ENCODE assay signal across 9 mouse cellular contexts in genomic region chr7:25269545-25270271, GRCm38 (mm10). TPM values are rescaled to one million over a fixed set of nuclear protein-coding genes. Genes with fewer than 3 reads are reported as not detected.
A peak's percentile ranks its signal among the peaks of the same experiment; 100 is the strongest.
DNase-seq lines count a peak whose midpoint lies in the region; ATAC-seq and TF ChIP-seq lines count a peak whose summit lies in the region.
"Had no signal": no experiment of that assay in that cellular context is flagged by ENCODE, and none has a peak within 500 bp of the region (broad histone marks: within the 10 kb centered on the region; RNA-seq: fewer than 3 reads in every experiment).

No protein-coding gene starts in this region.

- H3K27me3 ChIP-seq in kidney, adult 2 months (replicated peaks; ENCODE audit: control insufficient read depth, insufficient read depth, low read length), result no peaks in the 10 kb centered on the region
- no peaks in the 10 kb centered on the region for H3K27me3 ChIP-seq in embryonic facial prominence, embryonic 13.5 days
- H3K27me3 ChIP-seq in hindbrain, embryonic 16.5 days (replicated peaks; ENCODE audit: control insufficient read depth, insufficient read depth, low read length), result no peaks in the 10 kb centered on the region; the same call in 1 of the 2 replicates
- H3K27me3 ChIP-seq in midbrain, embryonic 13.5 days, result no peaks in the 10 kb centered on the region

- no peak for TF ChIP-seq POLR2A in kidney, adult 2 months (IDR thresholded peaks at IDR 0.05; ENCODE audit: low read depth, low read length)

- H3K4me1 ChIP-seq in kidney, adult 2 months (ENCODE audit: control insufficient read depth, insufficient read depth, low read length), result peaks cover 9% of the 10 kb centered on the region
- peaks cover 39% of the 10 kb centered on the region for H3K4me1 ChIP-seq in embryonic facial prominence, embryonic 13.5 days
- H3K4me1 ChIP-seq in hindbrain, embryonic 16.5 days (ENCODE audit: control insufficient read depth, insufficient read depth, low read depth, low read length), result peaks cover 25% of the 10 kb centered on the region
- H3K4me1 ChIP-seq in midbrain, embryonic 13.5 days (replicated peaks), result peaks cover 44% of the 10 kb centered on the region

- no peak overlapping the region for H3K4me3 ChIP-seq in kidney, adult 2 months (ENCODE audit: insufficient read depth, low read depth, low read length)
- H3K4me3 ChIP-seq in embryonic facial prominence, embryonic 13.5 days, result peak overlapping the region; percentile 77
- peak overlapping the region; percentile 9; the same call in 1 of the 2 replicates for H3K4me3 ChIP-seq in hindbrain, embryonic 16.5 days (ENCODE audit: low read length)
- H3K4me3 ChIP-seq in midbrain, embryonic 13.5 days (replicated peaks), result peak overlapping the region; percentile 77

- TF ChIP-seq CTCF in kidney, adult 2 months (conservative IDR thresholded peaks at IDR 0.05; ENCODE audit: insufficient read depth, insufficient read length, low read depth, low read length), result no peak

- H3K36me3 ChIP-seq in kidney, adult 2 months (ENCODE audit: control insufficient read depth, insufficient read depth, low read length), result no peaks in the 10 kb centered on the region
- peaks cover 38% of the 10 kb centered on the region for H3K36me3 ChIP-seq in embryonic facial prominence, embryonic 13.5 days
- peaks cover 22% of the 10 kb centered on the region; the same call in 1 of the 2 replicates for H3K36me3 ChIP-seq in hindbrain, embryonic 16.5 days (ENCODE audit: control insufficient read depth, insufficient read depth, low read length)
- H3K36me3 ChIP-seq in midbrain, embryonic 13.5 days, result peaks cover 38% of the 10 kb centered on the region

- no peak overlapping the region for H3K27ac ChIP-seq in kidney, adult 2 months (ENCODE audit: insufficient read depth, low read depth, low read length)
- H3K27ac ChIP-seq in embryonic facial prominence, embryonic 13.5 days, result peak overlapping the region; percentile 75
- H3K27ac ChIP-seq in hindbrain, embryonic 16.5 days (ENCODE audit: low read depth, low read length), result no peak overlapping the region
- no peak overlapping the region for H3K27ac ChIP-seq in midbrain, embryonic 13.5 days

- H3K9me3 ChIP-seq in embryonic facial prominence, embryonic 13.5 days, result no peaks in the 10 kb centered on the region
- H3K9me3 ChIP-seq in hindbrain, embryonic 16.5 days (ENCODE audit: control insufficient read depth, low read length), result no peaks in the 10 kb centered on the region
- no peaks in the 10 kb centered on the region for H3K9me3 ChIP-seq in midbrain, embryonic 13.5 days

- DNase-seq in kidney, adult 2 months, result peak; percentile 63
- no peak for DNase-seq in kidney, adult 9 months
- DNase-seq in CD4-positive helper T cell, adult 2 months (ENCODE audit: low read depth, low spot score), result peak; percentile 61
- no peak for DNase-seq in adipocyte (ENCODE audit: low spot score)
- DNase-seq in left cerebral cortex, adult 11 months (ENCODE audit: low spot score), result no peak

- peak overlapping the region; percentile 82 for H3K4me2 ChIP-seq in embryonic facial prominence, embryonic 13.5 days
- peak overlapping the region; percentile 68 for H3K4me2 ChIP-seq in hindbrain, embryonic 16.5 days (ENCODE audit: low read length)
- H3K4me2 ChIP-seq in midbrain, embryonic 13.5 days (replicated peaks), result peak overlapping the region; percentile 72

- no peak for ATAC-seq in embryonic facial prominence, embryonic 13.5 days (ENCODE audit: insufficient number of reproducible peaks, insufficient read depth, low FRiP score, low TSS enrichment, low read depth)
- no peak for ATAC-seq in hindbrain, embryonic 16.5 days
- no peak for ATAC-seq in midbrain, embryonic 13.5 days

- peak overlapping the region; percentile 82; the same call in 1 of the 2 replicates for H3K9ac ChIP-seq in embryonic facial prominence, embryonic 13.5 days
- peak overlapping the region; percentile 43; the same call in 1 of the 2 replicates for H3K9ac ChIP-seq in hindbrain, embryonic 16.5 days (ENCODE audit: low read depth, low read length)
- peak overlapping the region; percentile 88 for H3K9ac ChIP-seq in midbrain, embryonic 13.5 days (replicated peaks)

- WGBS in kidney, adult 2 months, result 39% methylated on average over 8 of the region's 8 CpGs
- 83% methylated on average over 8 of the region's 8 CpGs for WGBS in embryonic facial prominence, embryonic 13.5 days
- WGBS in hindbrain, embryonic 16.5 days, result 80% methylated on average over 8 of the region's 8 CpGs
- WGBS in midbrain, embryonic 13.5 days, result 83% methylated on average over 8 of the region's 8 CpGs

RNA-seq across cellular contexts. Expression of gene Cic, which starts 2.2 kb away (rescaled TPM):
- polyA plus RNA-seq in kidney, adult 2 months (2012; rRNA removed), result 41.8 and 41.9 TPM in 2 replicates
- polyA plus RNA-seq in embryonic facial prominence, embryonic 13.5 days (2015; fragmentation: Nextera tagmentation; extraction: Ambion mirVana), result 46.2 and 47.4 TPM in 2 replicates
- 31.0 and 36.4 TPM in 2 replicates for polyA plus RNA-seq in hindbrain, embryonic 16.5 days (2015; fragmentation: Nextera tagmentation; extraction: Ambion mirVana)
- polyA plus RNA-seq in midbrain, embryonic 13.5 days (2015; fragmentation: Nextera tagmentation; extraction: Ambion mirVana), result 37.6 and 44.2 TPM in 2 replicates

RNA-seq across cellular contexts. Expression of gene Erf, which starts 19.1 kb away (rescaled TPM):
- 37.0 and 46.2 TPM in 2 replicates for polyA plus RNA-seq in kidney, adult 2 months (2012; rRNA removed)
- polyA plus RNA-seq in embryonic facial prominence, embryonic 13.5 days (2015; fragmentation: Nextera tagmentation; extraction: Ambion mirVana), result 22.2 and 25.3 TPM in 2 replicates
- 3.7 and 4.3 TPM in 2 replicates for polyA plus RNA-seq in hindbrain, embryonic 16.5 days (2015; fragmentation: Nextera tagmentation; extraction: Ambion mirVana)
- 4.4 and 5.7 TPM in 2 replicates for polyA plus RNA-seq in midbrain, embryonic 13.5 days (2015; fragmentation: Nextera tagmentation; extraction: Ambion mirVana)

RNA-seq across cellular contexts. Expression of gene Pafah1b3, which starts 28.1 kb away (rescaled TPM):
- 48.9 and 50.2 TPM in 2 replicates for polyA plus RNA-seq in kidney, adult 2 months (2012; rRNA removed)
- polyA plus RNA-seq in embryonic facial prominence, embryonic 13.5 days (2015; fragmentation: Nextera tagmentation; extraction: Ambion mirVana), result 315 and 322 TPM in 2 replicates
- polyA plus RNA-seq in hindbrain, embryonic 16.5 days (2015; fragmentation: Nextera tagmentation; extraction: Ambion mirVana), result 566 and 571 TPM in 2 replicates
- 665 and 668 TPM in 2 replicates for polyA plus RNA-seq in midbrain, embryonic 13.5 days (2015; fragmentation: Nextera tagmentation; extraction: Ambion mirVana)

RNA-seq across cellular contexts. Expression of gene Prr19, which starts 31.5 kb away (rescaled TPM):
- 0.08 TPM in 1 of 2 replicates, not detected in the other for polyA plus RNA-seq in kidney, adult 2 months (2012; rRNA removed)
- 0.60 and 0.92 TPM in 2 replicates for polyA plus RNA-seq in embryonic facial prominence, embryonic 13.5 days (2015; fragmentation: Nextera tagmentation; extraction: Ambion mirVana)
- 4.7 and 4.8 TPM in 2 replicates for polyA plus RNA-seq in hindbrain, embryonic 16.5 days (2015; fragmentation: Nextera tagmentation; extraction: Ambion mirVana)
- 2.1 and 3.1 TPM in 2 replicates for polyA plus RNA-seq in midbrain, embryonic 13.5 days (2015; fragmentation: Nextera tagmentation; extraction: Ambion mirVana)
- polyA plus RNA-seq: liver, adult 2 months had no signal

RNA-seq across cellular contexts. Expression of gene Gsk3a, which starts 32.1 kb away (rescaled TPM):
- 127 and 128 TPM in 2 replicates for polyA plus RNA-seq in kidney, adult 2 months (2012; rRNA removed)
- 11.4 and 14.4 TPM in 2 replicates for polyA plus RNA-seq in embryonic facial prominence, embryonic 13.5 days (2015; fragmentation: Nextera tagmentation; extraction: Ambion mirVana)
- polyA plus RNA-seq in hindbrain, embryonic 16.5 days (2015; fragmentation: Nextera tagmentation; extraction: Ambion mirVana), result 13.0 and 16.4 TPM in 2 replicates
- polyA plus RNA-seq in midbrain, embryonic 13.5 days (2015; fragmentation: Nextera tagmentation; extraction: Ambion mirVana), result 13.7 and 15.9 TPM in 2 replicates

Comparison
In these comparisons a context has a peak if more than half of its experiments do, and no peak if none do; other contexts are left out.
1. DNase-seq: peak in kidney, adult 2 months (single experiment) and CD4-positive helper T cell, adult 2 months (single experiment); none in kidney, adult 9 months (single experiment), adipocyte (single experiment) and left cerebral cortex, adult 11 months (single experiment).
2. Peak in every context shown above with its lines, with median percentiles within 50 percentile points of each other: H3K4me2 ChIP-seq and H3K9ac ChIP-seq.